Mouse (Mus musculus): ENCODE data around the gene Wbp2.
"Not testable (repeated sequence)": the region's sequence is repeated elsewhere in the genome, so short reads cannot be mapped to it uniquely, and the experiment has no call there.

Wbp2 gene

GRCm38 (mm10) chr11:116086258-116087193 is at the start of gene Wbp2:
Gene Wbp2, minus strand, starts transcription at chr11:116086995.
- peak; percentile 96 for DNase-seq (ENCODE audit: low spot score)

- no peak for DNase-seq (ENCODE audit: low spot score)
These were observed 47.4 kb upstream of the Wbp2 start for GRCm38 (mm10) chr11:116134171-116134570.

GRCm38 (mm10) chr11:116133497-116133896 is 46.7 kb upstream of the Wbp2 start:
- DNase-seq (ENCODE audit: low spot score): no peak

- no peak for DNase-seq (ENCODE audit: low spot score)
These were observed 45.9 kb upstream of the Wbp2 start for GRCm38 (mm10) chr11:116132366-116133333.

GRCm38 (mm10) chr11:116131349-116132170 is 44.8 kb upstream of the Wbp2 start:
- DNase-seq (ENCODE audit: low spot score): no peak

GRCm38 (mm10) chr11:116130488-116131205 is 43.9 kb upstream of the Wbp2 start, which contains the start of gene Trim65:
Gene Trim65, minus strand, starts transcription at chr11:116131128.
- peak; percentile 93 for DNase-seq (ENCODE audit: low spot score)

GRCm38 (mm10) chr11:116129993-116130487 is 43.2 kb upstream of the Wbp2 start:
- no peak for DNase-seq (ENCODE audit: low spot score)

GRCm38 (mm10) chr11:116129091-116129790 is 42.4 kb upstream of the Wbp2 start:
- DNase-seq (ENCODE audit: low spot score): no peak

GRCm38 (mm10) chr11:116127986-116128385 is 41.2 kb upstream of the Wbp2 start:
- DNase-seq (ENCODE audit: low spot score): no peak

- peak; percentile 86 for DNase-seq (ENCODE audit: low spot score)
These were observed 40.6 kb upstream of the Wbp2 start, which contains the start of gene Trim47 for GRCm38 (mm10) chr11:116127156-116127980. Gene Trim47, minus strand, starts transcription at chr11:116127210.

- no peak for DNase-seq (ENCODE audit: low spot score)
These were observed 39.5 kb upstream of the Wbp2 start for GRCm38 (mm10) chr11:116126261-116126660.

GRCm38 (mm10) chr11:116121731-116122245 is 35.0 kb upstream of the Wbp2 start:
- not testable (repeated sequence) for DNase-seq (ENCODE audit: low spot score)

- no peak for DNase-seq (ENCODE audit: low spot score)
These were observed 31.0 kb upstream of the Wbp2 start for GRCm38 (mm10) chr11:116117819-116118218.

- no peak for DNase-seq (ENCODE audit: low spot score)
These were observed 30.4 kb upstream of the Wbp2 start for GRCm38 (mm10) chr11:116117241-116117640.

GRCm38 (mm10) chr11:116111611-116112203 is 24.9 kb upstream of the Wbp2 start:
- no peak for DNase-seq (ENCODE audit: low spot score)

- no peak for DNase-seq (ENCODE audit: low spot score)
These were observed 24.3 kb upstream of the Wbp2 start for GRCm38 (mm10) chr11:116111067-116111466.

- DNase-seq (ENCODE audit: low spot score): no peak
These were observed 23.7 kb upstream of the Wbp2 start for GRCm38 (mm10) chr11:116110540-116110939.

- peak; percentile 83 for DNase-seq (ENCODE audit: low spot score)
These were observed 23.3 kb upstream of the Wbp2 start for GRCm38 (mm10) chr11:116110131-116110530.

All from urinary bladder, postnatal 14 days (tissue).